Mouse (Mus musculus): ENCODE measurements around the gene Tcl1b3.

The Tcl1b3 gene

GRCm38 (mm10) chr12:105234362-105234761 lies 43.5 kb downstream of the Tcl1b3 start:
- DNase-seq (ENCODE audit: low spot score), result no peak

- no peak for DNase-seq (ENCODE audit: low spot score)
These were observed 44.2 kb downstream of the Tcl1b3 start for GRCm38 (mm10) chr12:105235091-105235490.

- no peak for DNase-seq (ENCODE audit: low spot score)
These were observed 48.2 kb downstream of the Tcl1b3 start for GRCm38 (mm10) chr12:105239060-105239459.

All from embryo, embryonic 10 days (tissue).